22 mouse cellular contexts compared by ENCODE assay signal in the genomic region with DNA sequence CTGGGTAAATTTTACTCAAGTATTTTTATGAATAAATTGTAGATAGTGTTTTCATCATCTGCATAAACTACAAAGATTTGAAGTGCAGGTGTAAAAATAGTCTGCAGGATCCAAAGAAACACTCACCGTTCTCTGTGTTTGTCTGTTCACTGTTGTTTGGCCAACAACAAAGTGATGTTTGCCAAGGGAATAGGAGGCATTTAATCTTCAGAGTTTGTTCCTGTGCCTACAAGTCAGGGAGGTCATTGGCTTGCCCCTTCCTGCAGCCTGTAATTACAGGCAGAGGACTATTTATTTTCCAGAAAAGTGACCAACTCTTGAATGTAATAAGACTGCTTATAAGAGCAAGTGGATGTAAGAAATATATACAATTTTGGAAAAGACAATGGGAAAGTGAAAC. TPM values are rescaled to one million over a fixed set of nuclear protein-coding genes. Genes with fewer than 3 reads are reported as not detected.
DNase-seq lines count a peak whose midpoint lies in the region; ATAC-seq and TF ChIP-seq lines count a peak whose summit lies in the region.
"Had no signal": no experiment of that assay in that cellular context is flagged by ENCODE, and none has a peak within 500 bp of the region (broad histone marks: within the 10 kb centered on the region; RNA-seq: fewer than 3 reads in every experiment).

No protein-coding gene starts in this region.

- ATAC-seq in kidney, postnatal 0 days (replicated peaks; ENCODE audit: low FRiP score, low read depth): no peak
- ATAC-seq: activated CD4-positive, CD25-positive, alpha-beta regulatory T cell, adult 4 months; CD4-positive, CD25-positive, alpha-beta regulatory T cell, adult 4 months had no signal

- no peak for TF ChIP-seq CTCF in kidney, adult 2 months (conservative IDR thresholded peaks at IDR 0.05; ENCODE audit: insufficient read depth, insufficient read length, low read depth, low read length)
- TF ChIP-seq CTCF in kidney, postnatal 0 days (IDR thresholded peaks at IDR 0.05; ENCODE audit: low read depth): no peak
- no peak for TF ChIP-seq CTCF in liver, adult 2 months (IDR thresholded peaks at IDR 0.05; ENCODE audit: low read depth, low read length)

- peaks cover 10% of the 10 kb centered on the region; the same call in 1 of the 2 replicates for H3K79me2 ChIP-seq in liver, adult 2 months (ENCODE audit: control insufficient read depth, insufficient read depth, low read length)

- H3K4me1 ChIP-seq in kidney, adult 2 months (ENCODE audit: control insufficient read depth, insufficient read depth, low read length): peaks cover 33% of the 10 kb centered on the region
- H3K4me1 ChIP-seq in kidney, postnatal 0 days (replicated peaks; ENCODE audit: insufficient read depth, low read length): 0 out of 2 replicates have a peak, but pooled peaks cover 9% of the 10 kb centered on the region
- H3K4me1 ChIP-seq in liver, adult 2 months (ENCODE audit: control insufficient read depth, insufficient read depth, low read length): peaks cover 16% of the 10 kb centered on the region; the same call in 1 of the 2 replicates

- H3K27me3 ChIP-seq in kidney, adult 2 months (replicated peaks; ENCODE audit: control insufficient read depth, insufficient read depth, low read length): no peaks in the 10 kb centered on the region
- no peaks in the 10 kb centered on the region for H3K27me3 ChIP-seq in kidney, postnatal 0 days (ENCODE audit: insufficient read depth, low read length)
- no peaks in the 10 kb centered on the region for H3K27me3 ChIP-seq in liver, adult 2 months (ENCODE audit: control insufficient read depth, insufficient read depth, low read length)
- H3K27me3 ChIP-seq: CH12.LX, Patski had no signal

- 18% methylated on average over 1 of the region's 1 CpGs for WGBS in kidney, adult 2 months
- 50% methylated on average over 1 of the region's 1 CpGs for WGBS in kidney, postnatal 0 days
- WGBS in liver, adult 2 months: 20% methylated on average over 1 of the region's 1 CpGs

- peak overlapping the region; percentile 60 for H3K27ac ChIP-seq in kidney, adult 2 months (ENCODE audit: insufficient read depth, low read depth, low read length)
- peak overlapping the region; percentile 42; the same call in 1 of the 2 replicates for H3K27ac ChIP-seq in kidney, postnatal 0 days
- no peak overlapping the region for H3K27ac ChIP-seq in liver, adult 2 months (replicated peaks; ENCODE audit: insufficient read depth, low read depth, low read length)

- peak; percentile 32 for DNase-seq in kidney, adult 2 months
- no peak for DNase-seq in kidney, adult 8-10 months
- no peak for DNase-seq in kidney, postnatal 0 days (ENCODE audit: low spot score)
- no peak for DNase-seq in kidney, postnatal 36 days
- peak; percentile 90 for DNase-seq in liver, adult 2 months (ENCODE audit: extremely low read depth, low read depth, low spot score)
- DNase-seq in liver: no peak
- DNase-seq: adrenal gland, adult 2 months; adrenal gland, adult 8-10 months; adrenal gland, postnatal 10 days; adrenal gland, postnatal 14 days; adrenal gland, postnatal 25 days; adrenal gland, postnatal 36 days; B cell, adult 2 months; cerebellum, adult 11 months; cerebellum, adult 11-12 months; cerebellum, adult 18-20 months had no signal

- H3K4me2 ChIP-seq in kidney, postnatal 0 days (ENCODE audit: low read length): no peak overlapping the region

- H3K9me3 ChIP-seq in kidney, postnatal 0 days (replicated peaks; ENCODE audit: low read length): no peaks in the 10 kb centered on the region
- H3K9me3 ChIP-seq: G1E had no signal

- H3K4me3 ChIP-seq in kidney, adult 2 months (ENCODE audit: insufficient read depth, low read depth, low read length): no peak overlapping the region
- H3K4me3 ChIP-seq in kidney, postnatal 0 days (replicated peaks; ENCODE audit: low read depth, low read length): no peak overlapping the region
- no peak overlapping the region for H3K4me3 ChIP-seq in liver, adult 2 months (ENCODE audit: insufficient read depth, low read depth, low read length)

- no peaks in the 10 kb centered on the region for H3K36me3 ChIP-seq in kidney, adult 2 months (ENCODE audit: control insufficient read depth, insufficient read depth, low read length)
- no peaks in the 10 kb centered on the region for H3K36me3 ChIP-seq in kidney, postnatal 0 days (ENCODE audit: insufficient read depth, low read length)
- H3K36me3 ChIP-seq in liver, adult 2 months (ENCODE audit: control insufficient read depth, insufficient read depth, low read length): peaks cover 2% of the 10 kb centered on the region; the same call in 1 of the 2 replicates
- H3K36me3 ChIP-seq: G1E had no signal

- no peak for TF ChIP-seq POLR2A in kidney, adult 2 months (IDR thresholded peaks at IDR 0.05; ENCODE audit: low read depth, low read length)
- no peak for TF ChIP-seq POLR2A in liver, adult 2 months (IDR thresholded peaks at IDR 0.05; ENCODE audit: extremely low read depth, insufficient read depth, low read length)

- no peak overlapping the region for H3K9ac ChIP-seq in kidney, postnatal 0 days (ENCODE audit: low read depth, low read length)
- H3K9ac ChIP-seq in liver, adult 2 months (ENCODE audit: low read depth, low read length): no peak overlapping the region

RNA-seq across cellular contexts. Expression of gene Met, which starts 38.7 kb away (rescaled TPM):
- polyA plus RNA-seq in kidney, adult 2 months (2012; rRNA removed): 31.1 and 36.6 TPM in 2 replicates
- 17.6 and 17.9 TPM in 2 replicates for polyA plus RNA-seq in kidney, postnatal 0 days (2015; fragmentation: Nextera tagmentation; extraction: Ambion mirVana)
- 67.7 and 72.0 TPM in 2 replicates for total RNA-seq in liver, adult 2 months (2014; rRNA removed)
- 13.5 and 13.9 TPM in 2 replicates for polyA plus RNA-seq in liver, adult 2 months (2012; rRNA removed)
- total RNA-seq: MEL had no signal
- polyA plus RNA-seq: activated CD4-positive, CD25-positive, alpha-beta regulatory T cell, adult 4 months; G1E had no signal

Comparison
In these comparisons a context has a peak if more than half of its experiments do, and no peak if none do; other contexts are left out.
1. DNase-seq: peak in kidney, adult 2 months (single experiment) and liver, adult 2 months (single experiment); none in kidney, adult 8-10 months (0 of 2), kidney, postnatal 0 days (single experiment), kidney, postnatal 36 days (0 of 2) and liver (single experiment).